Mouse (Mus musculus) v-Abl transformed pro-B cells (cell line): Measurements from ENCODE around the gene Phc1.

Experiments
- in situ Hi-C, 2 experiments: fragments of 400-800 bp; cut with MboI; formaldehyde crosslinking; loops; one replicate each; pipeline ENCODE4 v1.15.1; 2025; ENCODE audit not compliant: unreplicated experiment in 2 of 2

Gene Phc1

GRCm38 (mm10) chr6:122268561-122268960 is 71.8 kb downstream of the Phc1 start:
- in situ Hi-C loops, result no loop called here
